Mouse (Mus musculus) Patski (cell line): Measurements from ENCODE around the gene Kifc3. TPM values are rescaled to one million over a fixed set of nuclear protein-coding genes. Genes with fewer than 3 reads are reported as not detected.
"Not testable (repeated sequence)": the region's sequence is repeated elsewhere in the genome, so short reads cannot be mapped to it uniquely, and the experiment has no call there.

Source experiments
- ATAC-seq: fragments of 100-300 bp; one replicate; pipeline ENCODE4 v1.8.0; 2021
- CTCF ChIA-PET: fragments of 350-600 bp; sonication (Branson Sonifier 250); formaldehyde crosslinking; loops from one replicate; lab custom pipeline; 2022; ENCODE audit warnings: inconsistent platforms; lab: Charles Lee
- POLR2A ChIA-PET: fragments of 350-600 bp; sonication (Branson Sonifier 250); formaldehyde crosslinking; loops from one replicate; lab custom pipeline; 2022; ENCODE audit warnings: antibody characterized with exemption, inconsistent platforms; lab: Charles Lee
- DNase-seq: peaks from one replicate; pipeline ENCODE4 v3.0.0-alpha.2; 2011; ENCODE audit warnings: low read depth, low spot score
- H3K27me3 ChIP-seq: fragments of 371-371 bp; one replicate; pipeline ENCODE4 v1.5.1; 2021
- CTCF ChIP-seq: fragments of 100-300 bp; IDR thresholded peaks from one replicate; pipeline ENCODE4 v1.5.1; 2021
- in situ Hi-C: fragments of 300-500 bp; cut with MboI; formaldehyde crosslinking; loops from 3 replicates; pipeline ENCODE4 v1.11.1; 2018; ENCODE audit warnings: low pct_unique_long_range_greater_than_20kb, mixed read lengths
- polyA plus RNA-seq: library from polyadenylated mRNA; unstranded; gene quantifications from one replicate; pipeline ENCODE4 v1.2.3, GENCODE M21; 2021

The Kifc3 gene
- polyA plus RNA-seq, 1 experiment from 2014 or later = 158 TPM

DNA sequence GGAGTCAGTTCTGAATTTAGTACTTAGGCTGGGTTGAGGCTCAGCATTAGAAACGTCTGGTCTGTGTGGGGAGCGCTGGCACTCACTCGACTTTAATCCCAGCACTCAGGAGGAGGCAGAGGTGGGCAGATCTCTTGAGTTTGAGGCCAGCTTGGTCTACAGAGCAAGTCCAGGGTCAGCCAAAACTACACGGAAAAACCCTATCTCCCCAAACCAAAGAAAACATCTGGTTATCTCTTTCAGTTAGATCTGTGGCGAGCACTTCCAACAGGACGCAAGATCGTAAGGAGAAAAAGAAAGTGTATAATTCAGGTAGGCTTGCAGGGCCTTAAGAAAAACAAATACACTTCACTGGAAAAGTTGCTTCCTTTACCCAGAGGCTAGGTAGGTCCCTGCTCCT, 20.8 kb downstream of the Kifc3 start:
- ATAC-seq = no peak
- H3K27me3 ChIP-seq = no peaks in the 10 kb centered on the region
- no peak for TF ChIP-seq CTCF
- ChIA-PET CTCF (interaction anchor here (1.2 kb wide), 1 partner anchor 9 kb away, joined by 3 read pairs; no protein-coding TSS in a partner anchor), POLR2A (interaction anchor here (0.6 kb wide), 1 partner anchor 37 kb away, joined by 3 read pairs; no protein-coding TSS in a partner anchor)
- no peak for DNase-seq
- in situ Hi-C loops = no loop called here

GRCm38 (mm10) chr8:95178191-95178590, 24.4 kb downstream of the Kifc3 start:
- CTCF ChIA-PET = no interaction called here
- no peak for DNase-seq
- H3K27me3 ChIP-seq = no peaks in the 10 kb centered on the region
- ATAC-seq = no peak
- POLR2A ChIA-PET = no interaction called here
- TF ChIP-seq CTCF = no peak
- in situ Hi-C loops = no loop called here

DNA sequence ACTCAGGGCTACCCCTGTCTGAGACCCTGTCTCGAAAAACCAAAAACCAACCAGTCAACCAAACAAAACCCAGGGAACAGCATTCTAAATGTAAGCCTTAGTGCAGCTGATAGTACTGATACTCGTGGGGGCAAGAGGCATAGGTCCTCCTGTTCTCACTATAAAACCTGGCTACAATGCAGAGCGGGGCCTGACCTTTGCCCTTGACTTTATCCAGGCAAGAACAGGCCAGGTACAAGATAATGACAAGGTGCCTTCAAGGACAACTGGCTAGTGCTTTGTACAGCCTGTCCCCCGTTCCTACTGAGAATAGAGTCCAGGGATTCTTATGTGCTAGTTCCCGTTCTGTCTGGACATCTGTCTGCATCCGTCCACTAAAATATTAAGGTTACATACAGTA, 25.6 kb downstream of the Kifc3 start:
- DNase-seq (no peak), ATAC-seq (no peak)
- TF ChIP-seq CTCF = no peak
- POLR2A ChIA-PET = no interaction called here
- in situ Hi-C loops = no loop called here
- CTCF ChIA-PET = no interaction called here
- H3K27me3 ChIP-seq = no peaks in the 10 kb centered on the region

DNA sequence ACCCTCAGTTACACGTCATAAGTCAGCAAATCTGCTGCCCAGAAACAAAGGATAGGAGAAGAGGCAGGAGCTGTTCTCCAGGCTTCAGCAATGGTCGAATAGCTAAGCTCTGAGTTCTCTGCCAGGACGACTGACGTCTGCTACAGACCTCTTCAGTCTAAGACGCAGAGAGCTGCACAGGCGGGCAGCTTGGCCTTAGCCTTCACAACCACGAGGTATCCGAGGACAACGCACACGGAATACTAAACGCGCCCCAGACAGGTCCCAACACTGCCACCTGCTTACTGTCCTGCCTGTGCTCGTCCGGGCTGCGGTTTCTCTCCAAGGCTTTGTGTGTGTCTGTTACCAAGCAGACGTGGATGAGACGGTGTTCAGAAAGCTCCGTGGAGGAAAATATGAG, 26.8 kb downstream of the Kifc3 start:
- ChIA-PET POLR2A (no interaction called here), CTCF (no interaction called here)
- no peaks in the 10 kb centered on the region for H3K27me3 ChIP-seq
- DNase-seq (no peak), ATAC-seq (no peak)
- in situ Hi-C loops = no loop called here
- no peak for TF ChIP-seq CTCF

DNA sequence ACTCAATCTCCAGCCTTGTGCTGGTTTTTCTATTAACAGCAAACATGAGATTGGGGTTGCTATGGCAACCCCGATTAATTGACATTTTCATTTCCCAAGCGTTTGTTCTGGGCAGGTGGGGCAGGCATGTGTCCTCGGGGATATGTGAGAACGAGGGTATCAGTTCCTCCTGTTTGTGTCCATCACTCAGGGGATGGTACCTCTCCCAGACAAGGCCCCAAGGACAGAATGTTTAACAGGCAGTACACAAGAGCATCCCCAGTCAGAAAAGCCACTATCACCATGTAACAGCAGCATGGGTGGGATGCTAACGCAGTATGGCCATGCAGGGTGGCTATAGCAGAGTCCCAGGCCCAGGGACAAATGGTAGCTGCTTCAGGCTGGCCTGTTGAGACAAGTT, 27.3 kb downstream of the Kifc3 start:
- ATAC-seq (no peak), DNase-seq (no peak)
- in situ Hi-C loops = no loop called here
- ChIA-PET CTCF (no interaction called here), POLR2A (no interaction called here)
- H3K27me3 ChIP-seq = no peaks in the 10 kb centered on the region
- TF ChIP-seq CTCF = no peak

- DNase-seq (no peak), ATAC-seq (no peak)
- CTCF ChIA-PET = no interaction called here
- POLR2A ChIA-PET = no interaction called here
- in situ Hi-C loops = no loop called here
- no peak for TF ChIP-seq CTCF
- no peaks in the 10 kb centered on the region for H3K27me3 ChIP-seq
Observed at GRCm38 (mm10) chr8:95172433-95172832, 30.2 kb downstream of the Kifc3 start.

DNA sequence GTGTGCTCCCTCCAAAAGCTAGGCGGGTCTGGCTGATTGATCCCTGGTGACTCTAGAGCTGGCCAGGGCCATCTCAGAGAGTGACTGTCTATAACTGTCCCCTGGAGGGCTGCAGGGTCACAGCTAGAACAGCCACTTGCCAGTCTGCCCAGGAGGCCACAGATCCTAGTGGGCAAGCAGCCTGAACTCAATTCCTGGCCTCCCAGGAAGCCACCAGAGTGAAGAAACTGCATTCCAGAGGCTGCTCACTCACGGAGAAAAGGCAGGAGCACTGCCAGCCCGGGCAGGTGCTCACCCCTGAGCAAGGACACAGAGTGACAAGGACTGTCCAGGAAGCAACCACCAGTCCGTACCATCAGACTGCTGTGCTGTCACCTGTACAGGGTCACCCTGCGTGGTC, 34.9 kb downstream of the Kifc3 start:
- H3K27me3 ChIP-seq = no peaks in the 10 kb centered on the region
- ATAC-seq = peak; percentile 82
- ChIA-PET CTCF (interaction anchor here (1.7 to 2.1 kb wide), 2 partner anchors 10 to 17 kb away, joined by 3 to 6 read pairs; no protein-coding TSS in a partner anchor), POLR2A (interaction anchor here (1.3 to 3.1 kb wide), 2 partner anchors 20 to 25 kb away, joined by 3 to 17 read pairs; no protein-coding TSS in a partner anchor)
- in situ Hi-C loops = no loop called here
- DNase-seq = peak; percentile 61
- no peak for TF ChIP-seq CTCF

- POLR2A ChIA-PET = interaction anchor here (1.3 to 3.1 kb wide), 2 partner anchors 24 to 29 kb away, joined by 3 to 17 read pairs; no protein-coding TSS in a partner anchor
Observed at GRCm38 (mm10) chr8:95166400-95166799, 36.2 kb downstream of the Kifc3 start.

DNA sequence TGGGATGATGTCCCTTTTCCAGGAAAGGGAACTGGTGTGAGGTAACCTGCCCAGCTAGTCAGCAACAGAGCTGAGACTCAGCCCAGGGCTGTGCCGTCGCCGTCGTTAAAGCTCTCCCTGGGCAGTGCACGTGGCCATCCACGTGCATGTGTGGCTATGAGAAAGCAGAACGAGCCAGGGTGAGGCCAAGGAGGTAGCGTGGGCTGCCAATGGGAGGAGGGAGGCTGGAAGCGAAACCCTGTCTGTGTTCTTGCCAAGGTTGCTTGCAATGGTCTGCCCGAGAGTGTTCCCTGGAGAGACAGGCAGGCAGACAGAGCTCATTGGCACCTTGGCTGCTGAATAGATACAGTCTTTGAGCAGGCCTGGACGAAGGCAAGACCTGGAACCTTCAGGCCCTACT, 36.7 kb downstream of the Kifc3 start:
- CTCF ChIA-PET = interaction anchor here (0.9 to 2.1 kb wide), 3 partner anchors 9 to 16 kb away, joined by 3 to 6 read pairs (median 3); no protein-coding TSS in a partner anchor
- DNase-seq (no peak), ATAC-seq (no peak)
- TF ChIP-seq CTCF = no peak
- POLR2A ChIA-PET = interaction anchor here (1.3 to 3.1 kb wide), 2 partner anchors 24 to 29 kb away, joined by 3 to 17 read pairs; no protein-coding TSS in a partner anchor
- H3K27me3 ChIP-seq = no peaks in the 10 kb centered on the region
- in situ Hi-C loops = no loop called here

More at GRCm38 (mm10) chr8:95166400-95166799, 36.2 kb downstream of the Kifc3 start:
- TF ChIP-seq CTCF = no peak
- ATAC-seq (no peak), DNase-seq (no peak)
- no peaks in the 10 kb centered on the region for H3K27me3 ChIP-seq
- in situ Hi-C loops = no loop called here
- CTCF ChIA-PET = interaction anchor here (0.9 to 2.1 kb wide), 3 partner anchors 9 to 17 kb away, joined by 3 to 6 read pairs (median 3); no protein-coding TSS in a partner anchor

- in situ Hi-C loops = no loop called here
- no peak for TF ChIP-seq CTCF
- DNase-seq (no peak), ATAC-seq (no peak)
- no peaks in the 10 kb centered on the region for H3K27me3 ChIP-seq
- CTCF ChIA-PET = no interaction called here
- POLR2A ChIA-PET = interaction anchor here (1.1 kb wide), 1 partner anchor 176 kb away, joined by 3 read pairs; no protein-coding TSS in a partner anchor
Observed at GRCm38 (mm10) chr8:95164469-95164868, 38.1 kb downstream of the Kifc3 start.

DNA sequence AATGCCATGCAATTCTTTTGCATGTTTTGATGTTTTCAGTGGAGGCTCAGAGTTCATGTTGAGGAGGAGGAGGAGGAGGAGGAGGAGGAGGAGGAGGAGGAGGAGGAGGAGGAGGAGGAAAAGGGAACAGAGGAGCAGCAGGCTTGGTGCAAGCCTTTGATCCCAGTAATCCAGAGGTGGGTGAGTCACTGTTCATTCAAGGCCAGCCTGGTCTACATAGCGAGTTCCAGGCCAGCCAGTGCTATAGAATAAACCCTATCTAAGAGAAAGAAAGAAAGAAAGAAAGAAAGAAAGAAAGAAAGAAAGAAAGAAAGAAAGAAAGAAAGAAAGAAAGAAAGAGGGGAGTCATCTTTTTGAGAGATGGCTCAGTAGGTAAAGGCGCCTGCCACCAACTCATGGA, 38.6 kb downstream of the Kifc3 start:
- ATAC-seq, CTCF ChIA-PET, DNase-seq, in situ Hi-C loops, POLR2A ChIA-PET, H3K27me3 ChIP-seq: not testable (repeated sequence)
